Mouse (Mus musculus) liver, embryonic 11.5 days (tissue): ENCODE data around the gene Ccdc8. TPM values are rescaled to one million over a fixed set of nuclear protein-coding genes. Genes with fewer than 3 reads are reported as not detected.

ENCODE experiments used
- ATAC-seq: fragments of 200-750 bp; cut with Nextera tagmentation; replicated peaks from 2 replicates; pipeline ENCODE4 v1.8.0; 2017; ENCODE audit warnings: moderate number of reproducible peaks, mild to moderate bottlenecking, moderate TSS enrichment, moderate library complexity; ENCODE audit not compliant: low FRiP score
- DNase-seq: peaks from one replicate; pipeline ENCODE4 v3.0.0-alpha.2; 2017; ENCODE audit warnings: low spot score
- H3K27ac ChIP-seq: fragments of 300-500 bp; sonication (generic); 2 replicates; pipeline ENCODE4 v1.5.1; 2014; ENCODE audit warnings: mild to moderate bottlenecking, low read depth, low read length, control low read depth
- H3K27me3 ChIP-seq: fragments of 300-500 bp; sonication (generic); replicated peaks from 2 replicates; pipeline ENCODE4 v1.6.1; 2014; ENCODE audit warnings: low read length, mixed read lengths; ENCODE audit not compliant: control insufficient read depth, insufficient read depth
- H3K36me3 ChIP-seq: fragments of 300-500 bp; sonication (generic); 2 replicates; pipeline ENCODE4 v1.6.1; 2014; ENCODE audit warnings: mild to moderate bottlenecking, low read length, moderate library complexity, mixed read lengths; ENCODE audit not compliant: control insufficient read depth, insufficient read depth
- H3K4me1 ChIP-seq: fragments of 300-500 bp; sonication (generic); replicated peaks from 2 replicates; pipeline ENCODE4 v1.6.1; 2014; ENCODE audit warnings: low read length, mixed read lengths; ENCODE audit not compliant: control insufficient read depth, insufficient read depth
- H3K4me2 ChIP-seq: fragments of 300-500 bp; sonication (generic); 2 replicates; pipeline ENCODE4 v1.6.1; 2014; ENCODE audit warnings: mild to moderate bottlenecking, control low read depth, moderate library complexity
- H3K4me3 ChIP-seq: fragments of 300-500 bp; sonication (generic); 2 replicates; pipeline ENCODE4 v1.5.1; 2014; ENCODE audit warnings: low read depth, low read length, control low read depth
- H3K9ac ChIP-seq: fragments of 300-500 bp; sonication (generic); 2 replicates; pipeline ENCODE4 v1.6.1; 2014; ENCODE audit warnings: low read depth, low read length, control low read depth
- H3K9me3 ChIP-seq: fragments of 300-500 bp; sonication (generic); 2 replicates; pipeline ENCODE4 v1.6.1; 2016; ENCODE audit warnings: low read length, inconsistent platforms, mixed read lengths; ENCODE audit not compliant: control insufficient read depth
- WGBS: fragments of 180-500 bp; shearing (Covaris S2); extraction: QIAGEN DNeasy Blood & Tissue Kit; methylation state at CpG from one replicate; pipeline ENCODE4 v1.1.7; 2014; 5-methylcytosine and 5-hydroxymethylcytosine counted together
- polyA plus RNA-seq: library from polyadenylated mRNA; unstranded; fragments of >200 nt; fragmentation: Nextera tagmentation; extraction: Ambion mirVana; gene quantifications from 2 replicates; pipeline ENCODE4 v1.2.1, GENCODE M21; 2014

Ccdc8 gene
- polyA plus RNA-seq, 1 experiment from 2014 or later = 13.5 TPM

GRCm38 (mm10) chr7:16999650-17000049 is 7.1 kb downstream of the Ccdc8 start:
- DNase-seq (peak; percentile 81), ATAC-seq (peak; percentile 42)
- Histone ChIP-seq H3K4me2 (peak overlapping the region; percentile 52), H3K4me3 (no peak overlapping the region), H3K4me1 (peaks cover 20% of the 10 kb centered on the region), H3K9me3 (no peaks in the 10 kb centered on the region), H3K9ac (no peak overlapping the region), H3K27ac (peak overlapping the region; percentile 45; the same call in 1 of the 2 replicates), H3K36me3 (peaks cover 13% of the 10 kb centered on the region), H3K27me3 (no peaks in the 10 kb centered on the region)
- 15% methylated on average over 4 of the region's 4 CpGs for WGBS

- peak; percentile 53 for ATAC-seq
- WGBS = 19% methylated on average over 7 of the region's 7 CpGs
These were observed 10.1 kb downstream of the Ccdc8 start for GRCm38 (mm10) chr7:17002375-17003195.

GRCm38 (mm10) chr7:17003230-17003960 is 10.9 kb downstream of the Ccdc8 start:
- 79% methylated on average over 7 of the region's 7 CpGs for WGBS
- no peak overlapping the region for H3K9ac ChIP-seq
- no peaks in the 10 kb centered on the region for H3K27me3 ChIP-seq
- no peak overlapping the region for H3K4me2 ChIP-seq
- H3K9me3 ChIP-seq = no peaks in the 10 kb centered on the region
- H3K4me1 ChIP-seq = peaks cover 9% of the 10 kb centered on the region
- H3K4me3 ChIP-seq = no peak overlapping the region
- no peak overlapping the region for H3K27ac ChIP-seq
- peaks cover 50% of the 10 kb centered on the region for H3K36me3 ChIP-seq
- DNase-seq (no peak), ATAC-seq (no peak)

More at GRCm38 (mm10) chr7:17002375-17003195, 10.1 kb downstream of the Ccdc8 start:
- peaks cover 42% of the 10 kb centered on the region for H3K36me3 ChIP-seq
- H3K4me1 ChIP-seq = peaks cover 9% of the 10 kb centered on the region
- no peak overlapping the region for H3K4me2 ChIP-seq
- peak; percentile 82 for DNase-seq
- H3K27me3 ChIP-seq = no peaks in the 10 kb centered on the region
- no peaks in the 10 kb centered on the region for H3K9me3 ChIP-seq
- H3K27ac ChIP-seq = no peak overlapping the region
- H3K9ac ChIP-seq = no peak overlapping the region
- no peak overlapping the region for H3K4me3 ChIP-seq

DNA sequence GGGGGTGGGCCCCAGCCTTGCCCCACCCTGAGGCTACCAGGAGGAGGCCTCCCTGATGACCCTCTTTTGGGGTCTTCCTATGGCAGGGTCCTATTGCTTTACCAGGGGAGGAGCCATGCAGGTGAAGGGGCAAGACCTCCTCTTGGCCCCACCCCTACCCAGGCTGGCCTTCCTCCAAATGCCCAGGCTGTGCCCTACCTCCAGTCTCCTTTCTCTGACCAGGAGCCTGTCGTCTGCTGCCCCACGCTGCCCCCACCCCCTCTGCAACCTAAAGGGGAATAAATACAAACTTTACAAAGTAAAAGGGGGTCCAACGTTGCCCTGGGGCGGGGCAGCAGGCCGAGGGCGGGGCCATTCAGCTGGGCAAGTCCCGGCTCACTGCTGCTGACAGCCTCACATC is 12.2 kb downstream of the Ccdc8 start:
- WGBS = 80% methylated on average over 7 of the region's 7 CpGs
- Histone ChIP-seq H3K4me3 (no peak overlapping the region), H3K27me3 (no peaks in the 10 kb centered on the region), H3K9me3 (no peaks in the 10 kb centered on the region), H3K4me1 (no peaks in the 10 kb centered on the region), H3K9ac (no peak overlapping the region), H3K27ac (no peak overlapping the region), H3K36me3 (peaks cover 54% of the 10 kb centered on the region), H3K4me2 (no peak overlapping the region)
- ATAC-seq (no peak), DNase-seq (no peak)

DNA sequence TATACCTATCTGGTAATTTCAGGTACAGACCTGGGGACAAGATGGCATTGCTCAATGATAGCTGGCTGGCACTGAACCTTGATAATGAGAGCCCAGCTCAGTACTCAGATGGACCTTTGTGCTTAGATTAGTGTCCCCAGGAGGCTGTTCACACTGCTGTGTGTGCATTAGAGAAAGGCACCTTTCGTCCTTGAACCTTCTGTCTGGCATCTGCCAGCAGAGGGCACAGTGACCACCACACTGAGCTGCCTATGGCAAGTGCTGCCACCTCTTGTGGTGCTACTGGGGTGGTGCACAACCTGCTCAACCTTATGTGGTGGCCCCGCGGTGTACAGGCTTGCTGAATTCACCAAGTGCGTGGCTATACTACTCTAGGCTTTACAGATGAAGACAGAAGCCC is 14.8 kb downstream of the Ccdc8 start:
- Histone ChIP-seq H3K4me3 (no peak overlapping the region), H3K27me3 (no peaks in the 10 kb centered on the region), H3K4me1 (no peaks in the 10 kb centered on the region), H3K9ac (no peak overlapping the region), H3K27ac (no peak overlapping the region), H3K9me3 (no peaks in the 10 kb centered on the region), H3K4me2 (no peak overlapping the region), H3K36me3 (peaks cover 70% of the 10 kb centered on the region)
- ATAC-seq = no peak
- 83% methylated on average over 4 of the region's 4 CpGs for WGBS
- no peak for DNase-seq

DNA sequence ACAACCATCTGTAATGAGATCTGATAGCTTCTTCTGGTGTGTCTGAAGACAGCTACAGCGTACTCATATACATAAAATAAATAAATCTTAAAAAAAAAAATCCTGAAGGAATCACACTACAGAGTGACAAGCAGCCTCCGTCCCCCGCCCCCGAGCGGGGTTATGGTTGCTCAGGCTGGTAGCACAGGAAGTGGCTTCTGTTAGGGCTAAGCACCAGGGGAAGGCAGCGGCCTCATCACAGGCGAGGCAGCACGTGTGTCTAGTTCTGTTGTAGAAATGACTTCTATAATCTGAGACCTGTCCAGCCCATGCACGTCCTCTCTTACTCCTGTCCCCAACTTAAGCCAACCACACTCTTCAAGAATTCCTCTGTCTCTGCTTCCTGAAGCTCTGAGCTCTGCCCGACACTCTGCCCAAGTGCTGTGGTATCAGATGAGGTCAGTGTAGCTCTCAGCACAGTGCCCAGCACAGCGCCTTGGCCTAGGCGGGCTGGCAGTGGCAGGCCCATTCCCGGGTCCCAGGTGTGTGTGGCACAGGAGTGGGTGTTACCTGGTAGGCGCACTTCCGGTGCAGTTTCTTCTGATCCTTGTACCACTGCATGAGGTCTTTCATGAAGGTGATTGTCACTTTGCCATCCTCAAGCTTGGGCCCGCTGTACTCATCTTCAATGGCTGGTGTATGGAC is 17.0 kb downstream of the Ccdc8 start:
- H3K4me1 ChIP-seq = no peaks in the 10 kb centered on the region
- H3K4me2 ChIP-seq = no peak overlapping the region
- WGBS = 87% methylated on average over 16 of the region's 16 CpGs
- H3K9ac ChIP-seq = no peak overlapping the region
- DNase-seq (no peak), ATAC-seq (no peak)
- H3K9me3 ChIP-seq = no peaks in the 10 kb centered on the region
- no peak overlapping the region for H3K27ac ChIP-seq
- peaks cover 86% of the 10 kb centered on the region for H3K36me3 ChIP-seq
- H3K27me3 ChIP-seq = no peaks in the 10 kb centered on the region
- H3K4me3 ChIP-seq = no peak overlapping the region

GRCm38 (mm10) chr7:17010010-17010347 is 17.5 kb downstream of the Ccdc8 start:
- Histone ChIP-seq H3K27me3 (no peaks in the 10 kb centered on the region), H3K9ac (no peak overlapping the region), H3K27ac (no peak overlapping the region), H3K4me3 (no peak overlapping the region), H3K4me1 (no peaks in the 10 kb centered on the region), H3K36me3 (peaks cover 83% of the 10 kb centered on the region), H3K9me3 (no peaks in the 10 kb centered on the region), H3K4me2 (no peak overlapping the region)
- no peak for ATAC-seq
- DNase-seq = no peak
- 92% methylated on average over 5 of the region's 5 CpGs for WGBS

GRCm38 (mm10) chr7:17011909-17012590 is 19.5 kb downstream of the Ccdc8 start:
- Histone ChIP-seq H3K36me3 (peaks cover 78% of the 10 kb centered on the region), H3K9ac (no peak overlapping the region), H3K9me3 (no peaks in the 10 kb centered on the region), H3K4me1 (no peaks in the 10 kb centered on the region), H3K27me3 (no peaks in the 10 kb centered on the region), H3K4me2 (no peak overlapping the region), H3K4me3 (no peak overlapping the region), H3K27ac (no peak overlapping the region)
- ATAC-seq (no peak), DNase-seq (no peak)
- WGBS = 89% methylated on average over 7 of the region's 7 CpGs
